Mouse (Mus musculus) cerebellum, adult 2 months (tissue): ENCODE results near the gene Camkv. TPM values are rescaled to one million over a fixed set of nuclear protein-coding genes. Genes with fewer than 3 reads are reported as not detected.

Experiments
- DNase-seq, 2 experiments: peaks; one replicate each; pipeline ENCODE4 v3.0.0; 2021
- H3K27ac ChIP-seq: fragments of 200-500 bp; 2 replicates; pipeline ENCODE4 v1.5.1; 2012; ENCODE audit warnings: low read length, control low read depth, inconsistent platforms; ENCODE audit not compliant: insufficient read depth
- H3K27me3 ChIP-seq: fragments of 200-500 bp; 2 replicates; pipeline ENCODE4 v1.6.1; 2012; ENCODE audit warnings: inconsistent platforms, mild to moderate bottlenecking, low read length, moderate library complexity; ENCODE audit not compliant: control insufficient read depth, insufficient read depth
- H3K4me1 ChIP-seq: fragments of 200-500 bp; 2 replicates; pipeline ENCODE4 v1.6.1; 2011; ENCODE audit warnings: low read length; ENCODE audit not compliant: control insufficient read depth, insufficient read depth
- H3K4me3 ChIP-seq: fragments of 200-500 bp; replicated peaks from 2 replicates; pipeline ENCODE3; 2011; ENCODE audit warnings: mild to moderate bottlenecking, low read depth, low read length, control low read depth; ENCODE audit not compliant: insufficient read depth
- CTCF ChIP-seq: fragments of 200-500 bp; IDR thresholded peaks from 2 replicates; pipeline ENCODE4 v1.5.1; 2011; ENCODE audit warnings: low read depth, mild to moderate bottlenecking, control low read depth, low read length, moderate library complexity, borderline replicate concordance; ENCODE audit not compliant: insufficient read depth
- POLR2A ChIP-seq: fragments of 200-500 bp; IDR thresholded peaks from 2 replicates; pipeline ENCODE4 v1.6.1; 2011; ENCODE audit warnings: low read length, control low read depth, borderline replicate concordance; ENCODE audit not compliant: insufficient read depth
- WGBS: fragments of 180-500 bp; shearing (Covaris S2); methylation state at CpG from one replicate; pipeline ENCODE4 v1.1.7; 2018; 5-methylcytosine and 5-hydroxymethylcytosine counted together
- polyA plus RNA-seq: library from polyadenylated mRNA; depleted of rRNA; stranded (reverse); fragments of >200 nt; gene quantifications from 2 replicates; pipeline ENCODE4 v1.2.3, GENCODE M21; 2012

Gene Camkv
- polyA plus RNA-seq, 1 experiment = 25.1 TPM

- 5% methylated on average over 44 of the region's 44 CpGs for WGBS
- TF ChIP-seq POLR2A (peak; percentile 44; the same call in 1 of the 2 replicates), CTCF (peak; percentile 84)
- DNase-seq = peak; percentile 94 to 96
- Histone ChIP-seq H3K4me3 (peak overlapping the region; percentile 53), H3K27me3 (no peaks in the 10 kb centered on the region), H3K4me1 (peaks cover 9% of the 10 kb centered on the region; the same call in 1 of the 2 replicates), H3K27ac (0 out of 2 replicates have a peak overlapping the region, but pooled peaks have one; percentile 3)
Observed at GRCm38 (mm10) chr9:107900840-107901626, 34.4 kb upstream of the Camkv start.

- TF ChIP-seq POLR2A (no peak), CTCF (no peak)
- no peak for DNase-seq
- H3K27me3 ChIP-seq = no peaks in the 10 kb centered on the region
- H3K4me1 ChIP-seq = peaks cover 9% of the 10 kb centered on the region; the same call in 1 of the 2 replicates
- H3K27ac ChIP-seq = no peak overlapping the region
- H3K4me3 ChIP-seq = peak overlapping the region; percentile 53
- 8% methylated on average over 17 of the region's 17 CpGs for WGBS
Observed at GRCm38 (mm10) chr9:107901627-107901914, 33.9 kb upstream of the Camkv start.

GRCm38 (mm10) chr9:107904726-107905125, 30.7 kb upstream of the Camkv start:
- DNase-seq = peak; percentile 80 to 89
- H3K4me3 ChIP-seq = no peak overlapping the region
- TF ChIP-seq CTCF (peak; percentile 90), POLR2A (no peak)
- H3K27me3 ChIP-seq = no peaks in the 10 kb centered on the region
- peaks cover 9% of the 10 kb centered on the region; the same call in 1 of the 2 replicates for H3K4me1 ChIP-seq
- no peak overlapping the region for H3K27ac ChIP-seq
- WGBS = 0% methylated on average over 4 of the region's 4 CpGs

GRCm38 (mm10) chr9:107906252-107906966, 29.1 kb upstream of the Camkv start, which contains the start of gene Mst1r:
Gene Mst1r, plus strand, starts transcription at chr9:107906873.
- no peak for DNase-seq
- Histone ChIP-seq H3K27me3 (no peaks in the 10 kb centered on the region), H3K27ac (no peak within 1 kb of the TSS), H3K4me1 (0 out of 2 replicates have a peak, but pooled peaks cover 3% of the 10 kb centered on the region), H3K4me3 (no peak within 1 kb of the TSS)
- 30% methylated on average over 19 of the region's 19 CpGs for WGBS
- TF ChIP-seq CTCF (no peak), POLR2A (no peak)

GRCm38 (mm10) chr9:107906967-107907800, 28.3 kb upstream of the Camkv start:
- H3K27ac ChIP-seq = no peak overlapping the region
- no peaks in the 10 kb centered on the region for H3K27me3 ChIP-seq
- TF ChIP-seq POLR2A = no peak
- TF ChIP-seq CTCF = no peak
- no peaks in the 10 kb centered on the region for H3K4me1 ChIP-seq
- no peak overlapping the region for H3K4me3 ChIP-seq
- 51% methylated on average over 31 of the region's 31 CpGs for WGBS
- DNase-seq = no peak

- no peak overlapping the region for H3K27ac ChIP-seq
- H3K4me1 ChIP-seq = no peaks in the 10 kb centered on the region
- no peaks in the 10 kb centered on the region for H3K27me3 ChIP-seq
- no peak overlapping the region for H3K4me3 ChIP-seq
- TF ChIP-seq CTCF (no peak), POLR2A (no peak)
- DNase-seq = no peak
- 71% methylated on average over 14 of the region's 14 CpGs for WGBS
Observed at GRCm38 (mm10) chr9:107907801-107908120, 27.7 kb upstream of the Camkv start.

GRCm38 (mm10) chr9:107908410-107909158, 26.9 kb upstream of the Camkv start:
- Histone ChIP-seq H3K27ac (no peak overlapping the region), H3K4me3 (no peak overlapping the region), H3K4me1 (no peaks in the 10 kb centered on the region), H3K27me3 (no peaks in the 10 kb centered on the region)
- no peak for DNase-seq
- 43% methylated on average over 18 of the region's 18 CpGs for WGBS
- no peak for TF ChIP-seq POLR2A
- TF ChIP-seq CTCF = no peak
